Mouse (Mus musculus): ENCODE results near the gene Kremen2.

Kremen2 gene

DNA sequence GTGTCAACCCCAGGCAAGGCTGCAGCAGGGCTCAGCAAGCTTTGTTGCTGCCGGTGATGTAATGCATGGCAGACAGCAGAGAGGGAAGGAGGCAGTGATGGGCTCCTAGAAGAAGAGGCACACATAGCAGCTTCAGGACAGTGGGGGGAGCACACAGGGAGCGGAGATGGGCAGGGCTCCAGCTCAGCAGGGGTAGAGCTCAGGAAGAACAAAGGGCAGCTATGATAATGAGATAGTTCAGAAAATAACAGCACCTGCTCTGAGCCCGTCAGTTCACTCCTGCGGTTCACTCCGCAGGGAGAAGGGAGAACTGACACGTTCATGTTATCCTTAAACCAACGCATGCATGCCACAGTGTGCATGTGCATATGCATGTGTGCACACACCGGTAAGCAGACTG, 13.2 kb upstream of the Kremen2 start:
- DNase-seq (ENCODE audit: low spot score): no peak

DNA sequence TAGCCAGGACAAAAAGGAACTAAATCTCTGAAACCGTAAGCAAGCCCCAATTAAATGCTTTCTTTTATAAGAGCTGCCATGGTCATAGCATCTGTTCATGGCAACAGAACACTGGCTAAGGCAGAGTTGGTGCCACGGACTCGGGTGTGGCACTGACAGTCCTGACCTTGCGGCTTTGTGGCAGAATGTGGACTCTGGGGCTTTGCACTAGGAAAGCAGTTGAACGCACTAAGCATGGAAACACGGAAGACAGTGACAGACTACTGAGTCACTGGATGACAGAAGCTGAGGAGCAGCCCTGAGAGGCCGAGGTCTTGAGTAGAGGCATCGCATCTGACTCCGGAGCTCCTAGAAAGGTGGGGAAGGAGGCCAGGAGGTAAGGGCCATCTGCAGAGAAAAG, 11.9 kb upstream of the Kremen2 start:
- no peak for DNase-seq (ENCODE audit: low spot score)

DNA sequence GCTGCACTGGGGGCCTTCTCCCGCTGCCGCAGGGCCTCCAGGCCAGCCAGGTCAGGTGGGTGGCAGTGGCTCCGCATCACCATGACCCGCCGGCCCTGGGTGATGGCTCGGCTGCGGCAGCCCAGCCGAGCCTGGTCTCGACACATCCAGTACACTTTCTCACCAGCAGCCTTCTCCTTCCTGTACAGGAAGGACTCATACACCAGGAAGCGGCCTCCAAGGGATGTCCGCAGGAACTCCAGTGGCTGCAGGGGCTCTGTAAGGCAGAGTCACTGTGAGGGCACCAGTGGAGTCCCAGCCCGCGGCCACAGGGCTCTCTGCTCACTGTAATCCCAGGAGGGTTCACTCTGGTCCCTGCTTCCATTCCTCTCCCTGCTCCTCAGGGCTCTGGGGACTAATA, 10.1 kb upstream of the Kremen2 start:
- no peak for DNase-seq (ENCODE audit: low spot score)

DNA sequence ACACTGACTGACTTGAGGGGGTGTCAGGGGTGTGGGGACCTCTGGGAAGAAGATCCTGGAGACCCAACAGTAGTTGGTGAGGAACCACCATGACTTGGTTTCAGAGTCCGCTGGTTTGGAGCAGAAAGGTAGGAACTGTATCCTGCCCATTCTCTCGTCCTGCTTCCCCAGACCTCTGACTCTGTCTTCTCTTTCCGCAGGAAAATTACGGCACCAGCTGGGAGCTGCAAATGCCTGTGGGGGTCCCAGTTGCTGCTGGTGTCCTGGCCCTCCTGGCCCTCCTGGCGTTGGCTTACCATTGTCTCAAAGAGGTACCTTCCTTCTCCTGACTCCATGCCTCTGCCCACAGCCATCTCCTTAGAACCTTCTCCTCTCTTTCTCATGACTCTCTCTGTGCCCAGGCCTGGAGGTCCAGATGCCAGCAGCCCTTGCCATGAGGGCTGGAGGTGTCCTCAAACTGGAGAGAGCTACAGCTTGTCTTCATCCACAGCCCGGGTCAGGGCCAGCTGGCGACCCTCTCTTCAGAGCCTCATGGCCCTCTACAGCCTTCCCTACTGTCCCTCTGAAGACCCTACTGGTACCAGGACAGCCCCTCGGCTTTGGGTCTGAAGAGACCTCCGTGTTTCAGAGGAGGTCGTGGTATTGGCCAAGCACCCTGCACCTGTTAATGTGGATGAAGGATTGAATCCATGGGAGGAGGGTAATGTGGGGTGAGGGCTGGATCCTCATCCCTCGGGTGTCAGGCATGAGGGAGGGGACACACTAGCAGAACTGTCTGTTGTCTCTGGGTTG, 4.0 kb upstream of the Kremen2 start:
- no peak for DNase-seq (ENCODE audit: low spot score)

DNA sequence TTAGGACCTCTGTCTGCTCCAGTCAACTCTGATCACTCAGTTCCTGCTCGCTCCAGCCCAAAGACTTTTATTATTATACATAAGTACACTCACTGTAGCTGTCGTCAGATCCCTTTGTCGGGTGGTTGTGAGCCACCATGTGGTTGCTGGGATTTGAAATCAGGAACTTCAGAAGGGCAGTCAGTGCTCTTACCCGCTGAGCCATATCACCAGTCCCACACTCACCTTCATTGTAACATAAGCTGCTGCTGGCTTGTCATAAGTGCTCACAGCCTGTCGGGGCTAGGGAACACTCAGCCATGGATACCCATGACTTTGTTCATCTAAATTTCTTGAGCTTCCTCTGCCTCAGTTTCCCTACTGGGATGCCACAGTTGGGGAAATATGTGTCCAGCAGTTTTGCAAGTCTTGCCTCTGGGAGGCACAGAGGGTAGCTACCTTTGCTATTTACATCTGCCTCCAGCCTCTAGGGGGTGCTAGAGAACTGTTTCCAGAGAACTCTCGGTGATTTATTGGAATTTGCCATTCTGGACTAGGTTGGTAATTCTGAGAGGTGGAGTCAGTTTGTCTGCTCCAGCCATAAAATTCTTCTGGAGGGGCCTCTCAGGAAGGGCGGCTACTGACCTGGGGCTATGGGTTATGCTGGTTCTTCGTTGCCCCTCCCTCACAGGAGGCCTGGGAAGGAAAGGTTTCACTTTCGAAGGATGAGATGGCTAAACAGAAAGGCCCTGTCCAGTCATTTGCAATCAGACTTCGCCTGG, 3.2 kb upstream of the Kremen2 start:
- DNase-seq (ENCODE audit: low spot score): peak; percentile 78

DNA sequence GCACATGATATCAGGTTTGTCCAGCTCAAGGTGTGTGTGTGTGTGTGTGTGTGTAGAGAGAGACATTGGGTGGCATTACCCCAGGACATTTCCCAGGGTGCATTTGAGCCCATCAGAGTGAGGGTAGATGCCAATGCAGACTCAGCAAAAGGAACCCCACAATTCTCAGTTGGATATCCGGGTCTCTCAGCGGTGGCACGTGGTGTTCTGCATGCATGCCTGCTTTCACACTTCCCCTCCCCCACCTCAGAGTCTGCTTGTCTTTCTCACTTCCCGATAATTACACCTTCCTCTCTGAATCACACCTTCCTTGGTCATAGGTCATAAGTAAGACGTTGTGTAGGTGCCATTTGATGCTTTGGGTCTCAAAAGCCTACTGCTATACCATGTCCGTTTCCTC, 2.4 kb upstream of the Kremen2 start:
- no peak for DNase-seq (ENCODE audit: low spot score)

DNA sequence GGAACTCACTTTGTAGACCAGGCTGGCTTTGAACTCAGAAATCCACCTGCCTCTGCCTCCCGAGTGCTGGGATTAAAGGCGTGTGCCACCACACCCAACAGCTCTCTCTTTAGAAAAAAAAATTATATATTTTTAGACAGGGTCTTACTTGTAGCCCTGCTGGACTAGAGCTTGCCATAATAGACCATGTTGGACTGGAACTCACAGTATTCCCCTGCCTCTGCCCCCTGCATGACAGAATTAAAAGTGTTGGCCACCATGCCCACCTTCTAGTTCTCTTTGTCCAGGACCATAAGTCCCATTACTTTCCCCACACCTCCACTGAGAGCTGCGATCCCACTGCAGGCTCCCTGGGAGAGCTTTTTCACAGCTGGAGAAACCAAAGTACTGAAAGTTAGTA, 1.8 kb upstream of the Kremen2 start:
- DNase-seq (ENCODE audit: low spot score): no peak

DNA sequence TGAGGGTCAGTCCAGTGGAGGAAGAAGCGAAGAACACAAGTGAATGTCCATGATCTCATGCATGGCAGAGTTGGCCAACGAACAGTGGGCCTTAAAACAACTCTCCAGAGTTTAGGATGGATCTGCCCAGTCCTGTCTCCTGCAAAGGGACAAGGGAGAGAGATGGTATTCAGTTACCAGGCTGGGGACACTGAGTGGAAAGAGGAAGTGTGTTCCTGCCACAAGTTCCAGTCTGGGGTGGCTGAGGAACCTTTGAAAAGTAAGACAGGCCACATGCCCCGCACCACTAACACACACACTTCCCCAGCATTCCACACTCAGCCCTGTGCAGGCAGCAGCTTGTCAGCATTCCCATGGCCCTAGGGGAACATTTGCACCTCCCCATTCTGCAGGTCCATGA, 1.1 kb upstream of the Kremen2 start:
- no peak for DNase-seq (ENCODE audit: low spot score)

DNA sequence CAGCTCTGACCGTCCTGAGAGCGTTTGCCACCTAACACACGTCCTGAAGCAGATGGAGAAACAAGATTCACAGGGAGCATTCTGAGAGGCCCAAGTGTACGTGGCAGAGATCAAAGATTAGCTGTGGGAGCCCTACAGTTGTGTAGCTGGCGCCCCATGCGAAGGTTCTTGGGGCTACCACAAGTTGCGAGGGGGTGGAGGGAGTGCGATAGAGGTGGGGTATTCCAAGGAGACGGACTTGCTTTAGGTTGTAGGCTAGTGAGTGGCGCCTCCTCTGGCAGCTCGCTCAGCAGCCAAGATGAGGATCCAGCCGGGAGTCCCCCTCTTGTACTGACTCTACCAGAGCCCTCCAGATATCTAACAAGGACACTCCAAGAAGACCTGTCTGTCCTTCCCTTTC, 678 bp upstream of the Kremen2 start:
- DNase-seq (ENCODE audit: low spot score): no peak

DNA sequence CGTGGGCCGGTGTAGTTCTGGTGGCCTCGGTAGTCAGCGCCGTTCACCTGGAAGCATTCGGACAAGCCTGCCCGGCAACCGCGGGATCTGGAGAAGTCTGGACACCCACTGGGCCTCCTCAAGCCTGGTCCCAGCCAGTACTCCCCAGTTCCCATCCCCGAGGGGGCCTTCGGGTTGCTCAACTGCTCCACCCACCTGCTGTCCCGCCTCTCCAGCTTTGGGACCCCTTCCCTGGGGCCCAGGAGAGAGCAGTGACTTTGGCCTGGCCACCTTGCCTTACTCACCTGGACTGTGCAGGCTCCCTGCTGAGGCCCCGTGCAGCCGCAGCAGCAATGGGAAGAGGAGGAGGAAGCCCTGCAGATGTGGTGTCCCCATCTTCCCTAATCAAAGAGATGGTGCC, 982 bp downstream of the Kremen2 start:
- no peak for DNase-seq (ENCODE audit: low spot score)

DNA sequence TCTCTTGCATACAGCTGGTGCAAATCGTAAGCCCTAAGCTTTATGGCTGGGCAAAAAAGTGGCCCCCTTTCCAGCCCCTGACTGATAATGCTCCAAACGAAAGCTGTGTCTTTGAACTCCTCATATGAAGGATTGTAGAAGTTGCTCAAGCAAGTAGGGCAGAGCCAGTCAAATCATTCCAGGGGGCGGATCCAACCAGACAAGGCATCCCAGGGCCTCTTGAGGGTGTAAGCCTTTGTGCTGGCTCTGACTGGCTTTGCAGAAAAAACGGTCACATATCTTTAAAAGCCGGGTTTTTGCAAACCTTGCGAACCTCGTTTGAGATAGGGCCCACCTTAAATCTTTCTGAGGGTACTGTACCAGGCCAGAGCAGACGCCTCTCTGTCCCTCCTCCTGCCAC, 1.6 kb downstream of the Kremen2 start:
- no peak for DNase-seq (ENCODE audit: low spot score)

DNA sequence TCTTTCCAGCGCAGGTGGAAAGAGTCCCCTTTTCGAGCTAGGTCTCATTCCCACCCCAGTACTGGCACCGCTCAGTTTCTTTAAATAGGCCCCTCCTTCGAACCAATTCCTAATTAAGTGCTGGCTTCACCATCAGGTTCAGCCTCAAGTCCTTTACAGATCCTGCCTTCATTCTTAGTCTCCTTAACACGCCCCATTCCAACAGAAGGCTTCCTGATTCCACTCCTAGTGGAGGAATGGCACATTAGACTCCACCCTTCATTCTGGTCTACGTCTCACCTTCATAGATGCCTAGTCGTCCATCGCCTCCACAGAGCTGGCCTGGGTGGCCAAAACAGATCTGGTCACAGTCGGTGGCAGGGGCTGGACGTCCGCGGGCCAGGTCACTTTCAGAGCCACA, 2.7 kb downstream of the Kremen2 start:
- no peak for DNase-seq (ENCODE audit: low spot score)

DNA sequence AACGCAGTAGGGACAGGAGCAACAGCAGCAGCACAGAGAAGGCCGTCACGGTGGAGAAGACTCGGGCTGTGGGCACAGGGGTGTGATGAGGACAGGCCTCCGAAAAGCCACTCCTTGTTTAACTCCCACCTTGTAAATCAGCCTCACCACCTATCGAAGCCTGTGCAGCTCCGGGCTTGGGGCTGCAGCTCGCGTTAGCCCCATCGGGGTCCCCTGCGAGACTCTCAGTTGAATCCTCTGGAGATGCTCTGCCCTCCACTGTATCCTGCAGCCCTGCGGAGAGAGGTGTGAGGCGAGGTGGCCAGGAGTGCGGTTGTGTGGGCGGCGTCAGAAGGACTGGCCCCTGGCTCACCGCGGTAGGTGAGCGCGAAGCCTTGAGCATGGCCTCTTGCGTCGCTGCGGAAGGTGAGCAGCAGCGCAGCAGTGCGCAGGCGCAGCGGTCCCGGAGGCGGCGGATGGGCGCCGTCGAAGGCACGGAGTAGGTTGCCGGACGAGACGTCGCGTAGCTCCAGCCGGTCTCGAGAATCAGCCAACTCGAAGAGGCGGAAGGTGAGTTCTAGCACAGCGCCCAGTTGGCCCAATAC, 3.3 kb downstream of the Kremen2 start:
- no peak for DNase-seq (ENCODE audit: low spot score)

DNA sequence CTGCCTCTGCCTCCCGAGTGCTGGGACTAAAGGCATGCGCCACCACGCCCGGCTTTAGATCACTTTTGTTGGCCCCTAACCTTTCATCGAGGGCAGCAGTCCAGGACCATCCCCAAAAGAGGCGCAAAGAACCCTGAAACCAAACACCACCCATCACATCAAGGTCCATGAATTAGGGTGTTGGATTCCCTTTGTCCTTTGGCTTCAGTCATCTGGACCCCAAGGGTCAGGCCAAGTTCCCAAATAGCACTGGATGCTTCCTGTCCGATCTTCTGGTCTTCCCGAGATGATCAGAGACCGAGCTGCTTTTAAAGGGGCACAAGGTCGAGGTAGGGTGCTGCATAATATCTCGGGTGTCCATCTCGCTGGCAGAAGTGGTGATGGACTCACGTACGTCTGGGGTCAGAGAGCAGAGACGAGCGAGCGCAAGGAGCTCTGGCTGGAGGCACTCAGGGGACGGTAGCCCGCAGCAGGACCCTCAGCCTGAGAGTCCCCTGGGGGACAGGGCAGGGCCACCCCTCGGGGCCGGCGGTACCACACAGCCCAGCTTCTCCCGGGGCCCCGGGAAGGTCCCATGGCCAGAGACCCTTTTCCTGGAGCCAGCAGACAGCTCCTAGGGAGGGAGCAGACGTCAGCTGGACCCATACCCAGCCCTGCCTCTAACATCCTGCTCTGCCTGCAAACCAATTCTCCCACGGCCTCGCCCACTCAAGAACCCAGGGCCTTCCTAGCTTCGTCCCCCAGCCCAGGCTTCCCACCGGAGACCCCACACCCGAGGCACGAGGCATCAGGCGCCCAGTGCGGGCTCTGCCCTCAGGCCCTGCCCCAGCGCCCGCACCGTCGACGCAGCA, 4.0 kb downstream of the Kremen2 start:
- no peak for DNase-seq (ENCODE audit: low spot score)

DNA sequence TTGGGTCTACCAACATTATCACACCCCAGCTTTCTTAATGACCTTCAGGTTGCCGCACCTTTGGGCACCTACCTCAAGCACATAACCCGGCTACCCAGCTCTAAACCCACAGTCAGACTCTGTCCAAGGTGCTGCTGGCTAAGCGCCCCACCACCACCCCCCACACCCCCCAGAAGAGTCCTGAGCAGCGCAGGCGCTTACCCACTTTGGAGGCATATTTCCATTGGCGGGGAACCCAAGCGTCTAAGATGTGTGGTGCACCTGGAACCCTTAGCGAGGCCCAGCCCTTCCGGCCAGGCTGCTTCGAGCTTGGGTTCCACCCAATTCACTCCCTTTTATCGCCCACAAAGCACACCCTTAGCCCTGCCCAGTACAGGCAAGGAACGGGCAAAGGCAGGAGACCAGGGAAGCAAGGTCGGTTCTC, 5.0 kb downstream of the Kremen2 start, which contains the start of gene Paqr4:
Paqr4 (minus strand) TSS at position 270 of the 424 bp plus-strand sequence.
- peak; percentile 28 for DNase-seq (ENCODE audit: low spot score)

DNA sequence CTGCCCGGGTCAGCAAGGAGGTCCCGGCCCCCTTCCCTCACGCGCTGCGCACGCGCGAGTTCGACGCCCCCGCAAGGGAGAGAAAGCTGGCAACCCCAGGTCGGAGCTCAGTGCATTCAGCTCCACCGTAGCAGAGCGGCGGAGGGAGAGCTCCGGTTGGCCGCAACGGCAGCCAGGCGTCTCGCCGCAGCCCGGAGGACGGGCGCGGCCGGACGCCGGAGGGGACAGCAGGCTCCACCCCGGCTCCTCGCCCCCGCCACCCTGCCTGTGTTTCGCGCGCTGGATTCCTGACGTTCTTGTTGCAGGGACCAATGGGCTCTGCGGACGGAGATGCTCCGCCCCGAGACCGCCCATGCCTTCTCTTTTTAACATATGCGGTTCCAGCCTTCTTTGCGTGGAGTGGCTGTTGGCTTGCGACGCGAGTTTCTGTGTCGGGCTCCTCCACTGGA, 5.5 kb downstream of the Kremen2 start:
- peak; percentile 91 for DNase-seq (ENCODE audit: low spot score)

DNA sequence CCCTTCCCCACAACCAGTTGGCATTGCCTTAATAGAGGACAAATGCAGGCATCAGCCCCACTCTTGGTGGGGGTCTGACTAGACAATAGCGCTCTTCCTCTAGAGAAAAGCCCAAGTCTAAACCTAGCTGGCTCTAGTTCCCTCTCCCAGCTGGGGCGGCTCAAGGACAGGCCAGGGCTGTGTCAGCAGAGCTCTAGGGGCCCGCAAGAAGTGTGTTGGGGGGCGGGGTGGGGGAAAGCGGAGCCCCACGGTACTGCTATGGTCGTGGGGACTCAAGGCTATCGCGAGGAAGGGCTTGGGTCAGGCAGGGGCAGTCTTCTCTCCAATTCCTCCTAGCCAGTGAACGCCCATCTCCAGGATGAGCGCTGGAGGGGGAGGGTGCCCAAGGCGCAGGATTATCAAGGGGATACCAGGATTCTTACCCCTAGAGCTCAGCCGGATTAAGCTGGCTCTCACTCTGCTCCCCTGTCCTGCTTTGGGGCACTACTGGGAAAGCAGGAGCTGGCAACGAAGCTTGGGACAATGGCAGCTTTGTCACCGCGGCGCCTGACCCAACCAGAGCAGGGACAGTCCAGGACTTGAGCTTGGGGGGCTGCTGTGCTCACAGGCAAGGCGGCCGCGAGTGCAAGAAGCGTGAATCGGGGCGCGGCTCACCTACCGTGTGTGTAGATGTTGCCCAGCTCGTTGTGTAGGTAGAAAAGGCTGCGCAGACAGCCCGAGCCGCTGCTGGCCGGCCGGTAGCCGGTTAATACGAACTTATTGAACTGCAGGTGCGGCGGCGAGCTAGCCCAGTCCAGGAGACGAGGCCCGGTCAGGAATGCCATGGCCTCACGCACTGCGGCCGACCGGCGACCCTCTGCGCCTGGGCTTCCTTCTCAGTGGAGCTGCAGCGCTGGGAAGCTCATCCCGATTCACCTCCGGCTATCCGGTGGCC, 6.2 kb downstream of the Kremen2 start:
- DNase-seq (ENCODE audit: low spot score): no peak

DNA sequence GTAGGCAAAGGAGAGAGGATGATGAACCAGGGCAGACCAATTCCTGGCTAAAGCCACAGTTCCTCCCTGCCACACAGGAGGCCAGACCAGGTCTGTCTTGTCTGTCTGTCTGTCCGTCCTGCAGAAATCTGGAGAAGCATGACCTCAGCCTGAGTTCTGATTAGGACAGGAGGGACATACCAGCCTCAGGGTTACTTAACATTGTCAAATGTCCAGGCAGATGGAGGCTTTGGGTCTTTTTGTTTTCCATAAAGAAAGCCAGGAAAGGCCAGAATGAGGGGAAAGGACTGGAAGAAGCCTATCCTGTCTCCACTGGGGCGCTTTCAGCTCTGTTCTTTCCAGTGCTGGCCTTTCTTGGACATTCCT, 6.8 kb downstream of the Kremen2 start:
- DNase-seq (ENCODE audit: low spot score): no peak

DNA sequence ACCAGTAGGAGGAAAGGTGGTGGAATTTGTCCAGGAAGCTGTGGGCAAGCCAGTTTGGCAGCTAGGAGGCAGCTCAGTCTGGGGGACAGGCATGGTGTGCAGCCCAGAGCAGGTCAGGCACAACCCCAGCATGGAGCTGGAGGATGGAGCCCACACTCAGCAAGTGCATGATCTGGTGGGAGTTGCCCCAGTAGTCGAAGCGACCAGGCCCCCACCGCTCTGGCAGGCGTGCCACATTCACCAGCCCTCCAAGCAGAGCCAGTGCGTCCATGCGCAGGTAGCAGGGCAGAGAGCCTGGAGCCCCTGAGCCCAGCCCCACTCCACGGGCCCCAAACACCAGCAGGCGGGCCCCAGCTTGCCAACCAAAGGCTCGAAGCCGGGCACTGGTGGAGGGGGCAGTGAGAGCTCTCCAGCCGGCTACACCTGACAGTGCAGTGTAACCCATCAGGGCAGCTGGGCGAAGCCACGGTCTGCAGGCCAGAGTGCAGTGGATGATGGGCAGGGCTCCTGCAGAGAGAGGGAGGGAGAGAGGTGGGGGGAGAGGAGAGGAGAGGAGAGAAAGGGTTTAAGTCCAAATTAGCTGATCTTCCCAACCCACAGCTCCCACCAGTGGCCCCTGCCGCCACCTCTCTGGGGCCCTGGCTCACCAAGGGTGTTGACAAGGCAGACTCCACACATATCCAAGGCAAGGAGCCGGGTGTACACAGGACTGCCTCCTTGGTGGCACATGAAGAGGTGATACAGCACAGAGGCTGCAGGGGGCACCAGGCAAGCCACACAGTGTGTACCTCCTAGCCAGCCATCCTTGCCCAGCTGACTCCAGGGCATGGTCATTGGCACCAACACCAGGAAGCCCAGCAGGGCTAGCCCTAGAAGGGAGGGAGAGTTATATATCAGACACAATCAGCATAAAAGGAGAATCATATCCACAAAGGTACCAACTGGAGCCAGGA, 7.9 kb downstream of the Kremen2 start:
- no peak for DNase-seq (ENCODE audit: low spot score)

DNA sequence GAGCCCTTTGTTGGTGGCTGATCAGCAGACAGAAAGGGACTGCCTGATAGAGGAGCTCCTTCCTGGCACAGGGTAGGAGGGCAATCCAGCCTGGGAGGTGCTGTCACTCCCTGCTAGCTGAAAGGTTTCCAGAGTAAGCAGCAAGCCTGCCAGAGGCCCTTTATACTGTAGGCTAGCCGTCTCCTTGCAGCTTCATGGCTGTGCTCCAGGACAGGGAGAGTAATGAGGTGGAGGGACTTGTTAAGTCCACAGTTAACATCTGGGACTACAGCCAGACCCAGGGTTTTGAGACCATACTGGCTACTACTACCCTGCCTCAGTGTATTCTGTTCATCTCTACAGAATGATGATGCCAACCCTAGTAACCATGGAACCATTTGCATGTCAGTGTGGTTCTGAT, 11.3 kb downstream of the Kremen2 start:
- no peak for DNase-seq (ENCODE audit: low spot score)
